Mouse (Mus musculus) heart, postnatal 0 days (tissue): ENCODE measurements around the gene Arhgap24.

Experiments
- CTCF ChIP-seq: IDR thresholded peaks from 2 replicates; pipeline ENCODE4 v1.5.1; 2016; ENCODE audit warnings: antibody characterized with exemption, control low read depth, low read depth
- EP300 ChIP-seq: IDR thresholded peaks from 2 replicates; pipeline ENCODE4 v1.6.1; 2016; ENCODE audit warnings: antibody characterized with exemption, low read depth

GRCm38 (mm10) chr5:102703325-102704099 is 222.3 kb downstream of the Arhgap24 start:
- TF ChIP-seq CTCF = peak; percentile 78
- TF ChIP-seq EP300 = no peak
